Mouse (Mus musculus) left cerebral cortex, adult 18-20 months (tissue): Measurements from ENCODE around the gene Crip2. TPM values are rescaled to one million over a fixed set of nuclear protein-coding genes. Genes with fewer than 3 reads are reported as not detected.

Experiments
- DNase-seq, 2 experiments: peaks; one replicate each; pipeline ENCODE4 v3.0.0; 2021 to 2022; ENCODE audit warnings: low spot score in 2 of 2, mixed read lengths in 1 of 2
- total RNA-seq, 2 experiments: library from RNA; stranded (reverse); gene quantifications; 2 replicates each; pipeline ENCODE4 v1.2.3; 2021

The Crip2 gene
- total RNA-seq, 2 experiments from 2014 or later, result 142 to 162 TPM

- DNase-seq, result no peak
Observed at GRCm38 (mm10) chr12:113130732-113131131, 9.3 kb upstream of the Crip2 start.

GRCm38 (mm10) chr12:113131601-113132000, 8.4 kb upstream of the Crip2 start:
- DNase-seq, result no peak

GRCm38 (mm10) chr12:113132567-113132966, 7.5 kb upstream of the Crip2 start:
- no peak for DNase-seq

GRCm38 (mm10) chr12:113133260-113133659, 6.8 kb upstream of the Crip2 start:
- no peak for DNase-seq

GRCm38 (mm10) chr12:113133861-113134403, 6.1 kb upstream of the Crip2 start:
- DNase-seq, result no peak

- no peak for DNase-seq
Observed at GRCm38 (mm10) chr12:113134502-113134901, 5.5 kb upstream of the Crip2 start.

GRCm38 (mm10) chr12:113135401-113135800, 4.6 kb upstream of the Crip2 start:
- DNase-seq, result no peak

- DNase-seq, result no peak
Observed at GRCm38 (mm10) chr12:113136492-113137020, 3.5 kb upstream of the Crip2 start.

- DNase-seq, result no peak
Observed at GRCm38 (mm10) chr12:113137260-113138213, 2.5 kb upstream of the Crip2 start.

GRCm38 (mm10) chr12:113138291-113138690, 1.7 kb upstream of the Crip2 start:
- no peak for DNase-seq

GRCm38 (mm10) chr12:113138901-113139864, 853 bp upstream of the Crip2 start:
- DNase-seq, result no peak

- no peak for DNase-seq
Observed at GRCm38 (mm10) chr12:113140616-113141411, 778 bp downstream of the Crip2 start.

GRCm38 (mm10) chr12:113141531-113141973, 1.5 kb downstream of the Crip2 start:
- DNase-seq, result peak in 1 of 2 experiments; percentile 48

GRCm38 (mm10) chr12:113142021-113142975, 2.3 kb downstream of the Crip2 start:
- peak in 1 of 2 experiments; percentile 42 for DNase-seq

- no peak for DNase-seq
Observed at GRCm38 (mm10) chr12:113143164-113143563, 3.1 kb downstream of the Crip2 start.

GRCm38 (mm10) chr12:113144001-113144756, 4.1 kb downstream of the Crip2 start:
- peak; percentile 44 to 63 for DNase-seq

- no peak for DNase-seq
Observed at GRCm38 (mm10) chr12:113144886-113145285, 4.8 kb downstream of the Crip2 start.

GRCm38 (mm10) chr12:113145591-113145990, 5.6 kb downstream of the Crip2 start:
- DNase-seq, result no peak
